Mouse (Mus musculus): ENCODE results near the gene Rpap1.

Gene Rpap1

GRCm38 (mm10) chr2:119799181-119799960 is 12.0 kb upstream of the Rpap1 start:
- peak; percentile 59 for DNase-seq (ENCODE audit: low read depth, low spot score)

GRCm38 (mm10) chr2:119798246-119798927 is 11.1 kb upstream of the Rpap1 start:
- DNase-seq (ENCODE audit: low read depth, low spot score) = peak; percentile 75

GRCm38 (mm10) chr2:119797279-119797783 is 10.0 kb upstream of the Rpap1 start, which contains the start of gene Tyro3:
Gene Tyro3, plus strand, starts transcription at chr2:119797733.
- no peak for DNase-seq (ENCODE audit: low read depth, low spot score)

- no peak for DNase-seq (ENCODE audit: low read depth, low spot score)
Observed at GRCm38 (mm10) chr2:119789996-119790395, 2.7 kb upstream of the Rpap1 start.

DNA sequence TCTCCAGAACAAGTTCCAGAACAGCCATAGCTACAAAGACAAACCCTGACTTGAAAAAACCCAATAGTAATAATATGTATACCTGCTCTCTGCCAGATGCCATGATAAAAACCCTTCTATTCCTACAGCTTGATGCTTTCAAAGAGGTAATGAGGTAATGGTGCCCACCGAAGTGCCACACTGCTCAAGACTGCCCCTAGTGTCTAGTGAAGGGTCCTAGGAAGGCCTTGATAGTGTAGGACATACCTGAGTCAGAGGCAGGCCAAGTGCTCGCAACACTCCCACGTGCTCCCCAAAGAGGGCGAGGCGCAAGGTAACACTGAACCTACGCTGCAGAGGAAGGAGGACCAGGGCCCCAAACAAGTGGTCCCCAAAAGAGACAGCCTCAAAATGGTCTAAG is 20.1 kb downstream of the Rpap1 start:
- DNase-seq (ENCODE audit: low read depth, low spot score) = peak; percentile 38

DNA sequence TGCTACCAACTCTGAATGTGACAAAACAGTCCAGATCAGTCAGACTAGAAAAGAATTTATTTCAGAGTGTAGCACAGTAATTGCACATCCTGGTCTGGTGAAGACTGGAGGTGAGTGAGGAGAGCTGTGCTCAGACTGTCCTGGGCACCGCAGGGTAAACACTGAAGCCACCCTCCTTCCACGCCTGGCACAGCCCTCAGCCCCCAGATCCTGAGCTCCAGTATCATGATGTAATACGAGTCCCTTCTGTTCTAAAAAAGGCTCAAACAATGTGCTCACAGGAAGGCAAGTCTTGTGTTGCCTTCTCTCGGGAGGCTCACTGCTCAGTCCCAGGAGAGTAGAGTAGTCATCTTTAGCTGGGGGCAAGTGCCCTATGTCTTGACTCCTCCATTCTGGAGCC is 23.4 kb downstream of the Rpap1 start:
- no peak for DNase-seq (ENCODE audit: low read depth, low spot score)

GRCm38 (mm10) chr2:119762276-119762675 is 25.1 kb downstream of the Rpap1 start:
- no peak for DNase-seq (ENCODE audit: low read depth, low spot score)

GRCm38 (mm10) chr2:119760251-119760650 is 27.1 kb downstream of the Rpap1 start, which contains the start of gene Ltk:
Gene Ltk, minus strand, starts transcription at chr2:119760431.
- no peak for DNase-seq (ENCODE audit: low read depth, low spot score)

- peak; percentile 82 for DNase-seq (ENCODE audit: low read depth, low spot score)
Observed at GRCm38 (mm10) chr2:119758844-119759835, 28.2 kb downstream of the Rpap1 start.

DNA sequence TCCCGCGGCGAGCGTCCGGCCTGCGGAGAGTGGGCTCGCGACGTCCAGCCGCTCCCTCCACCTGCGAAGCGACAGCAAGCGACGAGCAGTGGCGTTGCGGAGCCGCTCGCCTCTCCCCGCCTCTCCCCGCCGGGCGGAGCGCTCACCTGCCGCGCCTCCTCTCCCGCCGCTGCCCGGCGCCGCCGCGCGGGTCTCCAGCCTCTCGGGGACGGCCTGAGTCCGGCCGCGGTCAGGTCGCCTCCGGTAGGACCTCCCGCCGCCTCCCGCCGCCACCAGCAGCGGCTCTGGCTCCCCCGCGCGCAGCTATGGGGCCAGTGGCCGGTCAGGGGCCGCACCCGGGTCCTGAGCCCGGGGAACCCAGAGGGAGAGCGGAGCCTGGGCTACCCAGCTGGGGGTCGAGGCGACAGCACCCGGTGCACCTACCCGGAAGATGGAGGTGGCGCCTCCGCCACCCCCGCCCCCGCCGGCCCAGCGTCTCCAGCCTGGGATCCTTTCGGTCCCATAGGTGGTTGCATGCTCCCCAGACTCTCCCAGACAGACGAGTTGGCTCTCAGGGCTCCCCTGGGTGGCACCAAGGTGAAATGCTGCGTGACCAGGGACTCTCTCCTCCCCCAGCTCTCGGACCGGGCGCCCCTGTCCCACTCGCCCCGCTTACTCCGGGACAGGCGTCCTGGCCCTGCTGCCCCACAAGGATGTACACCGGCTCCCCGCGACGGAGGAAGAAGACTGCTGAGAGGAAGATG is 29.1 kb downstream of the Rpap1 start:
- DNase-seq (ENCODE audit: low read depth, low spot score) = peak; percentile 85

DNA sequence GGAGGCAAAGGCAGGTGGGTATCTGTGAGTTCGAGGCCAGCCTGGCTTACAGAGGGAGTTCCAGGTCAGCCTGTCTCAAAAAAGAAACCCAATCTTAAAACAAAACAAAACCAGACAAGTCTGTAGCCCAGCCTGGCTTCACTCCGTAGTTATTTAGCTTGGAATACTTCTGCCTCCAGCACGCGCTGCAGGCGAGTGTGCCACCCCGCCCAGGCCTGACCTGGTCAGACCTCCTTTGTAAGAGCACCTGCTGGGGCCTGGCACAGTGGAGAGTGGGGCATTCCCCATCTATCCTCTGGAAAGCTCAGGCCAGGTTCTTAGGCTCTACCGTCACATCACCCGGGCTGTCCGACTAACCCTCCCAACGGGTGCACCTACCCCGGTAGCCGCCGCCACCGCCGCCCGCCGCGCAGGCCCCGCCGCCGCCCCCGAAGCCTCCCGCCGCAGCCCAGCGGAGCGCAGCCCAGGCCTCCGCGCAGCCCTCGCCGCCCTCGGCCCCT is 29.7 kb downstream of the Rpap1 start:
- DNase-seq (ENCODE audit: low read depth, low spot score) = peak; percentile 70

DNA sequence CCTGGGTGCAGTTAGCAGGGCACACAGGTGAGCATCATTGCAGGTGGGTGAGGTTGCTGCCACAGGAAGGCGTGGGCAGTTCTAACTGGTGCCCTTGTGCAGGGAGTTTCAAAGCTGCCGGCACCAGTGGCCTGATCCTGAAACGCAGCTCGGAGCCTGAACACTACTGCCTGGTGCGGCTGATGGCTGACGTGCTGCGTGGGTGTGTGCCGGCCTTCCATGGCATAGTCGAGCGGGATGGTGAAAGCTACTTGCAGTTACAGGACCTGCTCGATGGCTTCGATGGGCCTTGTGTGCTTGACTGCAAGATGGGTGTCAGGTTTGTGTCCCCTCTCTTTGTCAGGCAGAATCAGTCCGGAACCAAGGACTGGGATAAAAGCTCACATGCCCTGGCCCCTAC is 38.1 kb downstream of the Rpap1 start:
- no peak for DNase-seq (ENCODE audit: low read depth, low spot score)

DNA sequence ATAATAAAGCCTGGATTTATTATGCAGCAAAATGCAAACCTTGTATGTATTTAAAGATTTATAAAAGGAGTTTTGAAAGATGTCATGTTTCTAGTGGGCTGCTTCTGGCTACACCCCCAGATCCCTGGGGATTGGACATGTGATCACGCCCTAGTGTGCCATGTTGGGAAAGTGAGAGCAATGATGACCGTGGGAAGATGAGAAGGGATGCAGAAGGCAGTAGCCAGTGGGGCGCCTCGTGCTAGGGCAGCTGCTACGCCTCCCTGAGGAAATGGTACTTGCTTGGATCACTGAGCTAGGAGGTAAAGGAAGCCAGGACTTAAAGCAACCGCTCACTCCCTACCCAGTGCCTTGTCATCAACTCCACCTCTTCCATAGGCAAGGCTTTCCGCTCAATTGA is 39.8 kb downstream of the Rpap1 start:
- DNase-seq (ENCODE audit: low read depth, low spot score) = no peak

GRCm38 (mm10) chr2:119745281-119745680 is 42.1 kb downstream of the Rpap1 start:
- no peak for DNase-seq (ENCODE audit: low read depth, low spot score)

GRCm38 (mm10) chr2:119744163-119745111 is 42.9 kb downstream of the Rpap1 start:
- no peak for DNase-seq (ENCODE audit: low read depth, low spot score)

- no peak for DNase-seq (ENCODE audit: low read depth, low spot score)
Observed at GRCm38 (mm10) chr2:119743808-119744162, 43.6 kb downstream of the Rpap1 start.

DNA sequence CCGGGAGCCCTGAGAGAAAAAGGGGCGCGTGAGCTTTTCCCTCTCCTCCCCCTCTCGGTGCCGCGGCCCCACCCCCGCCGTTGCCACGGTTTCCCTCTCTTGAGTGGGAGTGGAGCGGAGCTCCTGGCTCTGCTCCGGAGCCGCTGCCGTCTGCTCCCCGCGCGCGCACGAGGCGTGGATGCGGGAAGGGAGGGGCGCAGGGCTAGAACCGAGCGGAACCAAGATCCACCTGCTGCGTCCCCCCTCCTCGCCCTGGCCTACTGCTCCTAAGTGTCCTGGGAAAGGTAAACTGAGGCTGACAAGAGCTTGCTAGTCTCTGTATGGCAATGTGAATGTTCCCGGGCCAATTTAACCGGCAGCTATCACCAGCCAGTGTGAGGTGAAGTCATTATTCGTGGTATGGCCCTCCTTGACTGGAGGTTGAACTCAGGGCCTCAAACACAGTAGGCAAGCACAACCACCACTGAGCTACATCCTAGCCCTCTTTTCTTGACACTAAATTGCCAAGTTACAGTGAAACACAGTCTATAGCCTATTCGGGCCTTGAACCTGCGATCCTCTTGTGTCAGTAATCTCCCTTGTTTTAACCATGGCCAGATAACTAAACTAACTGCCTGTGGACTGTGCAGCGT is 44.0 kb downstream of the Rpap1 start:
- DNase-seq (ENCODE audit: low read depth, low spot score) = no peak

- DNase-seq (ENCODE audit: low read depth, low spot score) = peak; percentile 80
Observed at GRCm38 (mm10) chr2:119742461-119743175, 44.7 kb downstream of the Rpap1 start.

Measured in A20 (cell line).